Mouse (Mus musculus) embryonic facial prominence, embryonic 15.5 days (tissue): Measurements from ENCODE around the gene Iqch. TPM values are rescaled to one million over a fixed set of nuclear protein-coding genes. Genes with fewer than 3 reads are reported as not detected.

Source experiments
- ATAC-seq: fragments of 200-750 bp; cut with Nextera tagmentation; 2 replicates; pipeline ENCODE4 v1.8.0; 2017; ENCODE audit warnings: low read depth, moderate TSS enrichment; ENCODE audit not compliant: insufficient number of reproducible peaks, low FRiP score, low TSS enrichment
- H3K27ac ChIP-seq: fragments of 300-500 bp; sonication (generic); replicated peaks from 2 replicates; pipeline ENCODE4 v1.5.1; 2015; ENCODE audit warnings: mild to moderate bottlenecking, inconsistent platforms
- H3K27me3 ChIP-seq: fragments of 300-500 bp; sonication (generic); 2 replicates; pipeline ENCODE4 v1.6.1; 2015; ENCODE audit warnings: inconsistent platforms
- H3K36me3 ChIP-seq: fragments of 300-500 bp; sonication (generic); 2 replicates; pipeline ENCODE4 v1.6.1; 2015; ENCODE audit warnings: mild to moderate bottlenecking, inconsistent platforms
- H3K4me1 ChIP-seq: fragments of 300-500 bp; sonication (generic); 2 replicates; pipeline ENCODE4 v1.6.1; 2015; ENCODE audit warnings: inconsistent platforms
- H3K4me2 ChIP-seq: fragments of 300-500 bp; sonication (generic); replicated peaks from 2 replicates; pipeline ENCODE4 v1.6.1; 2015; ENCODE audit warnings: mild to moderate bottlenecking, inconsistent platforms
- H3K4me3 ChIP-seq: fragments of 300-500 bp; sonication (generic); replicated peaks from 2 replicates; pipeline ENCODE4 v1.5.1; 2015; ENCODE audit warnings: mild to moderate bottlenecking, inconsistent platforms
- H3K9ac ChIP-seq: fragments of 300-500 bp; sonication (generic); 2 replicates; pipeline ENCODE4 v1.6.1; 2015; ENCODE audit warnings: inconsistent platforms
- H3K9me3 ChIP-seq: fragments of 300-500 bp; sonication (generic); replicated peaks from 2 replicates; pipeline ENCODE4 v1.6.1; 2016; ENCODE audit warnings: inconsistent platforms
- WGBS: fragments of 180-500 bp; shearing (Covaris S2); methylation state at CpG from one replicate; pipeline ENCODE4 v1.1.7; 2015; 5-methylcytosine and 5-hydroxymethylcytosine counted together
- polyA plus RNA-seq: library from polyadenylated mRNA; unstranded; fragments of >200 nt; fragmentation: Nextera tagmentation; extraction: Ambion mirVana; gene quantifications from 2 replicates; pipeline ENCODE4 v1.2.1, GENCODE M21; 2015

Iqch gene
- polyA plus RNA-seq, 1 experiment from 2014 or later: 0.60 TPM

GRCm38 (mm10) chr9:63372541-63372940 lies 229.8 kb downstream of the Iqch start:
- no peaks in the 10 kb centered on the region for H3K27me3 ChIP-seq
- no peak overlapping the region for H3K4me3 ChIP-seq
- H3K4me1 ChIP-seq: peaks cover 36% of the 10 kb centered on the region
- no peaks in the 10 kb centered on the region for H3K9me3 ChIP-seq
- no peaks in the 10 kb centered on the region; the same call in 1 of the 2 replicates for H3K36me3 ChIP-seq
- H3K9ac ChIP-seq: no peak overlapping the region
- no peak overlapping the region for H3K27ac ChIP-seq
- no peak for ATAC-seq
- no peak overlapping the region for H3K4me2 ChIP-seq
- WGBS: 69% methylated on average over 8 of the region's 8 CpGs

Other genes starting within 250 kb of the Iqch start
- 31.7 and 33.3 TPM in 2 replicates for gene Map2k5, start 224.6 kb downstream of the Iqch start, polyA plus RNA-seq
- 39.3 and 39.6 TPM in 2 replicates for gene 2300009A05Rik, start 203.2 kb downstream of the Iqch start, polyA plus RNA-seq
- gene Aagab, start 167 bp upstream of the Iqch start, polyA plus RNA-seq: 30.3 and 33.0 TPM in 2 replicates
- 23.5 and 25.4 TPM in 2 replicates for gene Smad3, start 155.5 kb upstream of the Iqch start, polyA plus RNA-seq